ENCODE assay signal across 6 mouse cellular contexts in genomic region chr5:26564056-26564455, GRCm38 (mm10).
"Had no signal": no experiment of that assay in that cellular context is flagged by ENCODE, and none has a peak within 500 bp of the region (broad histone marks: within the 10 kb centered on the region; RNA-seq: fewer than 3 reads in every experiment).

No protein-coding gene starts in this region.

- DNase-seq: kidney, adult 9 months; kidney, postnatal 36 days; layer of hippocampus, adult 9-11 months; lung, postnatal 10 days; lung, postnatal 4 days; thymus, postnatal 36 days had no signal
